Mouse (Mus musculus) liver, embryonic 11.5 days (tissue): ENCODE results near the gene Pald1. TPM values are rescaled to one million over a fixed set of nuclear protein-coding genes. Genes with fewer than 3 reads are reported as not detected.

Experiments
- ATAC-seq: fragments of 200-750 bp; cut with Nextera tagmentation; replicated peaks from 2 replicates; pipeline ENCODE4 v1.8.0; 2017; ENCODE audit warnings: moderate number of reproducible peaks, mild to moderate bottlenecking, moderate TSS enrichment, moderate library complexity; ENCODE audit not compliant: low FRiP score
- DNase-seq: peaks from one replicate; pipeline ENCODE4 v3.0.0-alpha.2; 2017; ENCODE audit warnings: low spot score
- H3K27ac ChIP-seq: fragments of 300-500 bp; sonication (generic); 2 replicates; pipeline ENCODE4 v1.5.1; 2014; ENCODE audit warnings: mild to moderate bottlenecking, low read depth, low read length, control low read depth
- H3K27me3 ChIP-seq: fragments of 300-500 bp; sonication (generic); replicated peaks from 2 replicates; pipeline ENCODE4 v1.6.1; 2014; ENCODE audit warnings: low read length, mixed read lengths; ENCODE audit not compliant: control insufficient read depth, insufficient read depth
- H3K36me3 ChIP-seq: fragments of 300-500 bp; sonication (generic); 2 replicates; pipeline ENCODE4 v1.6.1; 2014; ENCODE audit warnings: mild to moderate bottlenecking, low read length, moderate library complexity, mixed read lengths; ENCODE audit not compliant: control insufficient read depth, insufficient read depth
- H3K4me1 ChIP-seq: fragments of 300-500 bp; sonication (generic); replicated peaks from 2 replicates; pipeline ENCODE4 v1.6.1; 2014; ENCODE audit warnings: low read length, mixed read lengths; ENCODE audit not compliant: control insufficient read depth, insufficient read depth
- H3K4me2 ChIP-seq: fragments of 300-500 bp; sonication (generic); 2 replicates; pipeline ENCODE4 v1.6.1; 2014; ENCODE audit warnings: mild to moderate bottlenecking, control low read depth, moderate library complexity
- H3K4me3 ChIP-seq: fragments of 300-500 bp; sonication (generic); 2 replicates; pipeline ENCODE4 v1.5.1; 2014; ENCODE audit warnings: low read depth, low read length, control low read depth
- H3K9ac ChIP-seq: fragments of 300-500 bp; sonication (generic); 2 replicates; pipeline ENCODE4 v1.6.1; 2014; ENCODE audit warnings: low read depth, low read length, control low read depth
- H3K9me3 ChIP-seq: fragments of 300-500 bp; sonication (generic); 2 replicates; pipeline ENCODE4 v1.6.1; 2016; ENCODE audit warnings: low read length, inconsistent platforms, mixed read lengths; ENCODE audit not compliant: control insufficient read depth
- WGBS: fragments of 180-500 bp; shearing (Covaris S2); extraction: QIAGEN DNeasy Blood & Tissue Kit; methylation state at CpG from one replicate; pipeline ENCODE4 v1.1.7; 2014; 5-methylcytosine and 5-hydroxymethylcytosine counted together
- polyA plus RNA-seq: library from polyadenylated mRNA; unstranded; fragments of >200 nt; fragmentation: Nextera tagmentation; extraction: Ambion mirVana; gene quantifications from 2 replicates; pipeline ENCODE4 v1.2.1, GENCODE M21; 2014

Gene Pald1
- polyA plus RNA-seq, 1 experiment from 2014 or later, result 17.0 TPM

- Histone ChIP-seq H3K4me3 (no peak overlapping the region), H3K27ac (no peak overlapping the region), H3K9ac (no peak overlapping the region), H3K36me3 (peaks cover 5% of the 10 kb centered on the region; the same call in 1 of the 2 replicates), H3K4me1 (no peaks in the 10 kb centered on the region), H3K9me3 (no peaks in the 10 kb centered on the region), H3K27me3 (no peaks in the 10 kb centered on the region), H3K4me2 (no peak overlapping the region)
- DNase-seq (no peak), ATAC-seq (no peak)
- WGBS, result 88% methylated on average over 8 of the region's 8 CpGs
Observed at GRCm38 (mm10) chr10:61356568-61356967, 26.8 kb downstream of the Pald1 start.

DNA sequence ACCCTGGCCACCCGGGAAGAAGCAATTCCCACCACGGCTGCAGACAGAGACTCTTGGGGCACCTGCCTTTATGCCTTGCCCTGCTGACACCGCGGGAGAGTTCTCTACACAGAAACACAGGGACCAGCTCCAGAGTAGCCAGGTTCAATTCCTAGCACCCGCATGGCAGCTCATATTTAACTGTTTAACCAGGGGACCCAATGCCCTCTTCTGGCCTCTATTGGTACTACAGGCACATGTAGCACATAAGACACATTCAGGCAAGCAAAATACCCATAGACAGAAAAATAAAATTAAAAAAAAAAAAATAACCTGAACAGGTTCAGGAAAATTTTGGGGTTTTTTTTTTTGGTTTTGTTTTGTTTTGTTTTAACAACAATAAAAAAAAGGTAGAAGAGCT, 27.2 kb downstream of the Pald1 start:
- H3K9me3 ChIP-seq, result no peaks in the 10 kb centered on the region
- no peak overlapping the region for H3K4me3 ChIP-seq
- DNase-seq (no peak), ATAC-seq (no peak)
- peaks cover 5% of the 10 kb centered on the region; the same call in 1 of the 2 replicates for H3K36me3 ChIP-seq
- H3K4me2 ChIP-seq, result no peak overlapping the region
- no peak overlapping the region for H3K9ac ChIP-seq
- H3K4me1 ChIP-seq, result no peaks in the 10 kb centered on the region
- no peaks in the 10 kb centered on the region for H3K27me3 ChIP-seq
- 95% methylated on average over 5 of the region's 5 CpGs for WGBS
- H3K27ac ChIP-seq, result no peak overlapping the region

DNA sequence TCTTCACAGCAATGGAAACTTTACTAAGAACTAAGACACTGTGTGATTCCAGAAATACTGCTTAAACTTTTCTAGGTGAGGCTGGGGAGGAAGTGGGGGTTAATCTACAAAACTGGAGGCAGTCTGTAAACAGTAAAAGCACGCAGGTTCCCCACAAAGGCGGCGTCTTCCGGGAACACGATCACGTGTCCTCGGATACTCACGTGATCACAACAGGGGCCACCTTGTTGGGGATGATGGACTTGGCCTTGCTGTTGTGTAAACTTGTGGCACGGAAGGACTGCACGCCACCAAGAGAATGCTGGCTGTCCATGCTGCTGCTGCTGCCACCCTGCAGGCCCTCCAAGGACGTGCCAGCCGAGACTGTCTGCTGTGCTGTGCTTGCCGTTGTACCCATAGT, 27.7 kb downstream of the Pald1 start:
- WGBS, result 94% methylated on average over 13 of the region's 13 CpGs
- peaks cover 5% of the 10 kb centered on the region; the same call in 1 of the 2 replicates for H3K36me3 ChIP-seq

GRCm38 (mm10) chr10:61351216-61351615, 32.1 kb downstream of the Pald1 start:
- Histone ChIP-seq H3K9ac (no peak overlapping the region), H3K4me2 (no peak overlapping the region), H3K9me3 (no peaks in the 10 kb centered on the region), H3K36me3 (peaks cover 13% of the 10 kb centered on the region), H3K27ac (no peak overlapping the region), H3K4me3 (no peak overlapping the region), H3K27me3 (no peaks in the 10 kb centered on the region), H3K4me1 (0 out of 2 replicates have a peak, but pooled peaks cover 1% of the 10 kb centered on the region)
- DNase-seq (no peak), ATAC-seq (no peak)
- 71% methylated on average over 4 of the region's 4 CpGs for WGBS

More for the DNA sequence above, 27.7 kb downstream of the Pald1 start:
- Histone ChIP-seq H3K27me3 (no peaks in the 10 kb centered on the region), H3K4me1 (no peaks in the 10 kb centered on the region), H3K4me2 (no peak overlapping the region), H3K9ac (no peak overlapping the region), H3K4me3 (no peak overlapping the region), H3K9me3 (no peaks in the 10 kb centered on the region), H3K27ac (no peak overlapping the region)
- DNase-seq, result no peak
- no peak for ATAC-seq

DNA sequence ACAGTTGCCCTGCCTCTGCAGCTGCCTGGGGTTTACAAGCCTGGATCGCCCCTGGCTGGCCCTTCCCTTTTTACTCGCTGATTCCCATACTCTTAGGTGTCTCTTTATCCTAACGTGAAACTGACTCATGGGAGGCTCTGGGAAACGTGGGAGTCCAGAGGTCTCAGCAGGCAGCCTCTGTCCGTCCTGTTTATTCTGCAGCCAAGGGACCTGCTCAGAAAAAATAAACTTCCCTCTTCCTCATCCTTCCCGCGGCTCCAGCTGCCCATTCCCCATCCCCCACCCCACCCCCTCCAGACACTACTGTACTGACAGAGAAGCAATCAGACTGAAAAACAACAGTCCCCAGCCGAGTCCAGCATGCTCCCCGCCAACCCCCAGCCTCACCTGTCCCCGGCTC, 37.0 kb downstream of the Pald1 start:
- H3K36me3 ChIP-seq, result peaks cover 10% of the 10 kb centered on the region
- H3K9me3 ChIP-seq, result no peaks in the 10 kb centered on the region
- H3K27ac ChIP-seq, result no peak overlapping the region
- ATAC-seq (no peak), DNase-seq (no peak)
- no peak overlapping the region for H3K9ac ChIP-seq
- no peak overlapping the region for H3K4me3 ChIP-seq
- WGBS, result 14% methylated on average over 10 of the region's 10 CpGs
- 0 out of 2 replicates have a peak, but pooled peaks cover 3% of the 10 kb centered on the region for H3K4me1 ChIP-seq
- H3K27me3 ChIP-seq, result no peaks in the 10 kb centered on the region
- no peak overlapping the region for H3K4me2 ChIP-seq

DNA sequence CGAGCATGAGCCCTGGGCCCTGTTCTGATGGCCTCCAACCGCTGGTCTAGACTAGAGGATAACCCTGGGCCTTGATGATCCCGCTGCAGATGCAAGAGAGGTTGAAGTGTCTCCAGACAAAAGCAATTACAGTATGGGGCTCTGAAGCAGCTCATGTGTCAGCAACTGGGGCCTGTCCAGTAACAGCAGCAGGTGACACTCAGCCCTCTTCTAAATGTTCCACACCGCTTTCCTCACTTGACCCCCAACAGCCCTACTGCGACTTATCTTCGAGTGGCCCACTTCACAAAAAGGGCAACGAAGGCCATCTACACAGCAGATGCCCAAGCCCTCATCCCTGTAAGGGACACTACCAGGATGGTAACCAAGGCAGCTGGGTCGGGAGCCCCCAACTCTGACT, 38.2 kb downstream of the Pald1 start:
- H3K4me3 ChIP-seq, result no peak overlapping the region
- H3K36me3 ChIP-seq, result peaks cover 9% of the 10 kb centered on the region
- 79% methylated on average over 8 of the region's 8 CpGs for WGBS
- ATAC-seq (no peak), DNase-seq (no peak)
- no peak overlapping the region for H3K9ac ChIP-seq
- 0 out of 2 replicates have a peak, but pooled peaks cover 6% of the 10 kb centered on the region for H3K4me1 ChIP-seq
- H3K4me2 ChIP-seq, result no peak overlapping the region
- no peak overlapping the region for H3K27ac ChIP-seq
- H3K27me3 ChIP-seq, result no peaks in the 10 kb centered on the region
- no peaks in the 10 kb centered on the region for H3K9me3 ChIP-seq

GRCm38 (mm10) chr10:61343950-61344349, 39.4 kb downstream of the Pald1 start:
- DNase-seq (peak; percentile 45), ATAC-seq (no peak)
- WGBS, result 50% methylated on average over 8 of the region's 8 CpGs
- no peaks in the 10 kb centered on the region for H3K9me3 ChIP-seq
- 0 out of 2 replicates have a peak, but pooled peaks cover 6% of the 10 kb centered on the region for H3K4me1 ChIP-seq
- H3K4me2 ChIP-seq, result no peak overlapping the region
- H3K27ac ChIP-seq, result no peak overlapping the region
- no peak overlapping the region for H3K4me3 ChIP-seq
- peaks cover 2% of the 10 kb centered on the region; the same call in 1 of the 2 replicates for H3K36me3 ChIP-seq
- no peak overlapping the region for H3K9ac ChIP-seq
- no peaks in the 10 kb centered on the region for H3K27me3 ChIP-seq

- no peak overlapping the region for H3K4me3 ChIP-seq
- H3K27me3 ChIP-seq, result no peaks in the 10 kb centered on the region
- 87% methylated on average over 13 of the region's 13 CpGs for WGBS
- H3K4me2 ChIP-seq, result no peak overlapping the region
- DNase-seq (no peak), ATAC-seq (no peak)
- no peak overlapping the region for H3K27ac ChIP-seq
- H3K4me1 ChIP-seq, result 0 out of 2 replicates have a peak, but pooled peaks cover 6% of the 10 kb centered on the region
- H3K9ac ChIP-seq, result no peak overlapping the region
- peaks cover 2% of the 10 kb centered on the region; the same call in 1 of the 2 replicates for H3K36me3 ChIP-seq
- H3K9me3 ChIP-seq, result no peaks in the 10 kb centered on the region
Observed at GRCm38 (mm10) chr10:61342750-61343149, 40.6 kb downstream of the Pald1 start.

- 57% methylated on average over 6 of the region's 6 CpGs for WGBS
- peak; percentile 18; the same call in 1 of the 2 replicates for ATAC-seq
- DNase-seq, result peak; percentile 58
- Histone ChIP-seq H3K9me3 (no peaks in the 10 kb centered on the region), H3K4me3 (no peak overlapping the region), H3K36me3 (peaks cover 2% of the 10 kb centered on the region; the same call in 1 of the 2 replicates), H3K27me3 (no peaks in the 10 kb centered on the region), H3K9ac (no peak overlapping the region), H3K4me1 (0 out of 2 replicates have a peak, but pooled peaks cover 6% of the 10 kb centered on the region), H3K27ac (no peak overlapping the region), H3K4me2 (no peak overlapping the region)
Observed at GRCm38 (mm10) chr10:61341557-61341956, 41.8 kb downstream of the Pald1 start.
